Comparison of ENCODE assay signal across 10 mouse cellular contexts in genomic region chr4:58497284-58497683, GRCm38 (mm10).
"Had no signal": no experiment of that assay in that cellular context is flagged by ENCODE, and none has a peak within 500 bp of the region (broad histone marks: within the 10 kb centered on the region; RNA-seq: fewer than 3 reads in every experiment).

No protein-coding gene starts in this region.

- H3K9ac ChIP-seq: liver, embryonic 13.5 days; liver, postnatal 0 days; midbrain, embryonic 13.5 days had no signal

- ATAC-seq: liver, postnatal 0 days; midbrain, embryonic 13.5 days had no signal

- H3K27me3 ChIP-seq: liver, embryonic 13.5 days; midbrain, embryonic 13.5 days had no signal

- H3K36me3 ChIP-seq: liver, embryonic 13.5 days; midbrain, embryonic 13.5 days had no signal

- H3K4me1 ChIP-seq: liver, embryonic 13.5 days had no signal

- H3K27ac ChIP-seq: layer of hippocampus, adult 2 months; liver, embryonic 13.5 days; midbrain, embryonic 13.5 days had no signal

- DNase-seq: kidney, adult 18-20 months; kidney, postnatal 10 days; kidney, postnatal 4 days; liver; liver, embryonic 13.5 days; liver, postnatal 0 days; lung, postnatal 14 days; thymus, postnatal 14 days had no signal

- H3K9me3 ChIP-seq: liver, embryonic 13.5 days; midbrain, embryonic 13.5 days had no signal

- H3K4me3 ChIP-seq: layer of hippocampus, adult 2 months; liver, embryonic 13.5 days; midbrain, embryonic 13.5 days had no signal

- H3K4me2 ChIP-seq: liver, embryonic 13.5 days; midbrain, embryonic 13.5 days had no signal
